Mouse (Mus musculus) thymus, postnatal 36 days (tissue): ENCODE measurements around the gene Wdr83.
A peak's percentile ranks its signal among the peaks of the same experiment; 100 is the strongest.

ENCODE experiments used
- DNase-seq, 2 experiments: peaks; one replicate each; pipeline ENCODE4 v3.0.0; 2022; ENCODE audit warnings: mixed read lengths in 2 of 2

Gene Wdr83

GRCm38 (mm10) chr8:85076993-85077392 lies 4.1 kb downstream of the Wdr83 start:
- peak; percentile 64 to 71 for DNase-seq

GRCm38 (mm10) chr8:85076001-85076400 lies 5.1 kb downstream of the Wdr83 start:
- DNase-seq, result no peak

GRCm38 (mm10) chr8:85074617-85075016 lies 6.5 kb downstream of the Wdr83 start:
- DNase-seq, result no peak

DNA sequence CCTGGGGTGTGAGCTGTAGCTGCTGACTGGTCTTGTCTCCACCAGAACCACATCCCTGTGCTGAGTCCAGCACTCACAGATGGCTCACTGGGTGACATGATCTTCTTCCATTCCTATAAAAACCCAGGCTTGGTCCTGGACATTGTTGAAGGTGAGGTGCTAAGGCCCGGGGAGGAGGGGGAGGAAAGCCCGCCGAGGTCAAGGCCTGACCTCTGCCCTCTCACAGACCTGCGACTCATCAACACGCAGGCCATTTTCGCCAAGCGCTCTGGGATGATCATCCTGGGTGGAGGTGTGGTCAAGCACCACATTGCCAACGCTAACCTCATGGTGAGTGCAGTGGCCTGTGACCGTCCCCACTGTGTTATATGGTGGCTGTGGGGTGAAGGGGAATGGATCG lies 6.9 kb downstream of the Wdr83 start:
- DNase-seq, result no peak

DNA sequence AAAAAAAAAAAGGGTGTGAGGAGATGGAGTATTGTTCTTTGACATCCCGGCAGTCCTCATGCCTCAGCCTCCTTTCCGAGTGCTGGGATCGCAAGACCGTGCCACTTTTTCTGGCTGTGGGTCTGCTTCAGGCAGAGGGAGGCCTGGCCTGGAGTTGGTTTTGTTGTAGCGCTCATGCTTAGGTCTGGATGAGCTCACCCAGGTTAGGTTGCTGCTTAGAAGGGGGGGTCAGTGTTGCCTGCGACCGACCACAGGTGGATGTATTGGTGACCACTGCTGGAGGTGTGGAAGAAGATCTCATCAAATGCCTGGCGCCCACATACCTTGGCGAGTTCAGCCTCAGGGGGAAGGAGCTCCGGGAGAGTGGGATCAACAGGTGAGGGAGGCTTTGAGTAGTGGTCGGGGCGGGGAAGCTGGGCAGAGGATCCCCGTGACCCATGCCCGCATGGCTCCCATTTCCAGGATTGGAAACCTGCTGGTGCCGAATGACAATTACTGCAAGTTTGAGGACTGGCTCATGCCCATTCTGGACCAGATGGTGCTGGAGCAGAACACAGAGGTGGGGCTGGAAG lies 8.0 kb downstream of the Wdr83 start:
- no peak for DNase-seq

GRCm38 (mm10) chr8:85072364-85072929 lies 8.7 kb downstream of the Wdr83 start:
- DNase-seq, result peak in 1 of 2 experiments; percentile 32

- DNase-seq, result peak; percentile 85 to 89
Measured at GRCm38 (mm10) chr8:85071514-85072281, 9.4 kb downstream of the Wdr83 start, which contains the start of gene Dhps. Gene Dhps (plus strand): TSS chr8:85071757.

DNA sequence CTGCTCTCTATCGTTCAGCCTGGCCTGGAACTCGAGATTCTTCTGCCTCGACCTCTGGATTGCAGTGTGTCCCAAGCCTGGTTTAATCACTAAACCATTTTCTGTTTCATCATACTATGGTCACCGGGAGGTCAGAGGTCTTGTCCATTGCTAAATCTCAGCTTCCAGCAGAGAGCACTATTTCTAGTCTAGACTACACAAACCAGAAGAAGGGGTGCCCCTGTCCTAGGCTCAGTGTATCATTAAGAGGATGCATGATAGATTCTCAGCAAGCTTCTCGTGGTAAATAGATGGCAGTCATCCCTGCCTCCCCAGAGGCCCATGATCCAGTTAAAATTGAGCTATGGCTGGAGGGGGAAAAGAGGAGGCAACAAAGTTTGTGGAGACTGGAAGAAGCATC lies 10.1 kb downstream of the Wdr83 start:
- no peak for DNase-seq

DNA sequence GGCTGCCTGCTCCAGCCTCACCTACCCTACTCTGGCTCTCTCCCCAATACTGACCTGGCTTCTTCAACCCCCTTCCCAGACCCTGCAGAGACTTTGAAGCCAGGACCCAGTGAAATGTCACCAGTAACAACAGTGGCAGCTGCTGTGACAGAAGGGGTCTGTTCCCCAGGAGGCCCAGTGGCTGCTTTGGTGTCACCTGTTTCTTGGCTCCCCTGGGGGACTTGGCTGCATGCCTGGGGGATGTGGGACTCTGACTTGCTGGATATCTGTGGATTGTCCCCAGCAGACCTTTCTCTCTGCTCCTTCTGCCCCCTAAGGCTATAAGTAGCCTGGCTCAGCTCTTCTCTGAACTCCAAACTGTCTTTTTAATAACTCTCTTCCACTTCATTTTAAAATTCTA lies 13.1 kb downstream of the Wdr83 start, which contains the start of gene Gm5741:
Gm5741 (minus strand) TSS at position 1 of the 400 bp plus-strand sequence.
- no peak for DNase-seq

DNA sequence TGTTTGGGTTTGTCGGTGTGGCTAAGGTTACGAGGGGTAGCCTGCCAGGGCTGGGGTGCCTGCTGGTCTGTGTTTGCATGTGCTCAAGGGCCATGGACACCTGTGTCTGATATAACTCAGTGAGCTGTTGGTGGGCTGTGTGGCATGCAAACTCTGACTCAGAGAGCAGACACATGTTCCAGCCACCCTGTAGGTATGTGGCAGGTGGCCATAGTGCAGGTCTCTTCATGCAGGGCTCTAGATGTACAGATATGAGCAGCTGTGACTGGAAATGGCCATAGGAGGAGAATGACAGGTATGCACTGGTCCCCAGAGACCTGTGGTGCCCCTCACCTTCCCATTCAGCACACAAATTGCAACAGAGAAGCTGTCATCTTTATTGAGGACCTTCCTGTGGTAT lies 14.0 kb downstream of the Wdr83 start:
- DNase-seq, result no peak

DNA sequence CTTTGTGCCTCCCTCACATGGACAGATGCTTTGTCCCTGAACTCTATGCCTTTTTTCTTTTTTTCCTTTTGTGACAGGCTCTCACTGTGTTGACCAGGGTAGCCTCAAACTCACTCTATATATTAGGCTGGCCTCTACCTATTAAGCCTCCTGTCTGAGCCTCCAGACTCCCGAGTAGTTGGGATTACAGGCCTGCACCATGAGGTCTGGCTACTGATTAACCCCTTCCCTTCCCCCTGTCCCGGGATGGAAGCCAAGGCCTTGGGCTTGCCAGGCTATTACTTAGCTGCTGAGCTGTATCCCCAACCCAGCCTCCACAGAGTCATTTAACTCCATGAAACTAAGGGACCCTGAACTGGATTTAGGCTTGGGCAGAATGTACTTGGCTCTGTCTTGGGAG lies 15.9 kb downstream of the Wdr83 start:
- no peak for DNase-seq

GRCm38 (mm10) chr8:85062603-85063002 lies 18.5 kb downstream of the Wdr83 start:
- no peak for DNase-seq

DNA sequence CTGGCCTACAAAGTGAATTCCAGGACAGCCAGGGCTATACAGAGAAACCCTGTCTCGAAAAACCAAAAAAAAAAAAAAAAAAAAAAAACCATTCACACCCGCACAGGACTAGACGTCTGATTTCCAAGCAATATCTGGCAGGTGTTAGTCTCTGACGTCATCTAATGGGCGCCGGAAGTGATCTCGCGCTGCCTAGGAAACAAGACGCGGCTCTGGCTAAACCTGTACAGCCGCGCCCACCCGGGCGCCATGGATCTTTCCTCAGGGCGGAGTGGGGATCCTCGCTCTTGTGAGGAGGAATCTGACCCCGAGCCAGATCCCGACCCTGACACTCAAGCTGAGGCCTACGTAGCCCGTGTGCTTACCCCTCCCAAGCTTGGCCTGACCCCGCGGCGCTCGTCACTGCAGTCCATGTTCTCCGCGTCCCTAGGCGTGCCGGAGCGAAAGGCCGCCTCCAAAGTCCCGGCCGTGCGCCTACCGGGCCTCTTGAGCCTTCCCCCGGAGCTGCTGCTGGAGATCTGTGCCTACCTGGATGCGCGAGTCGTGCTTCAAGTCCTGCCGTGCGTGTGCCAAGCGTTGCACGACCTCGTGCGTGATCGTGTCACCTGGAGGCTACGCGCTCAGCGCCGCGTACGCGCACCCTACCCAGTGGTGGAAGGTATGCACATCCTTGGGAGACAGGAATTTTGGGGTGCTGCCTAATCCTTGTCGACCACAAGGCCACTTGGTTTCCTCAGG lies 21.1 kb downstream of the Wdr83 start, which contains the start of gene Fbxw9:
Fbxw9 (plus strand) TSS at position 177 of the 738 bp plus-strand sequence.
- DNase-seq, result peak; percentile 78 to 83

DNA sequence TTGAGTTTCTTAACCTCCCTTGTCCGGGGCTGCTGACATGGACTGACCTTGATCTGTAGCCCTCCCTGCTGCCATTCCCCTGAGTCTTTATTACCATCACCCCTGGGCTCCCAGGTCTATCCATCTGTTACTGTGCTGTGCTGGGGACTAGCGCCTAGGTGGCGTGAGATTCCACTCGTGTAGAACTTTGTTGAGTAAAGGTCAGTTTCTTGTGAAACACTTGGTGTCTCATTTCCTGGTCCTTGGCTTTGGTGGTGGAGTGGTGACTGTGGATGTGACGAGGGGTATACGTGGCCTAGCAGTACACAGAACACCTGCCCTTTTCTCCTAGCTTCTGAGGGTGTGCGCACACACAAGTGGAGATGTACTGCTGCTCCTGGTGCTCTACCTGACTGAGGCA lies 23.7 kb downstream of the Wdr83 start:
- no peak for DNase-seq

DNA sequence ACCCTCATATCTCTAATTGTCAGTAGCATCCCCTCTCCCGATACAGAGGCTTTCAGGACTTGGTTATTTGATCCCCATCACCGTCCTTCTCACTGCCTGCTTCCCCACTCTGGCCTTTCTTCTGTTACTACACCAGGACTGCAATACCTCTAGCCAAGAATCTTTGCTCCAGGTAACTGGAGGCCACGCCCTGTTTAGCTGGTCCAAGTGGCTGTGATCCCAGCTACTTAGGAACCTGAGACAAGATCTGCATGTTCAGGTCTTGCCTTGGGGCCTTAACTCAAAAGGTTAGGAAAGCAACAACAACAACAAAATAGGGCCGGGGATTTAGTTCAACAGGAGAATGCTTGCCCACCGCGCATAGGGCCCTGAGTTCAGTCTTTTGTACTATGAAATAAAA lies 37.5 kb downstream of the Wdr83 start:
- no peak for DNase-seq

- peak; percentile 74 to 79 for DNase-seq
Measured at GRCm38 (mm10) chr8:85037681-85038531, 43.2 kb downstream of the Wdr83 start.

GRCm38 (mm10) chr8:85037366-85037680 lies 43.8 kb downstream of the Wdr83 start:
- no peak for DNase-seq

DNA sequence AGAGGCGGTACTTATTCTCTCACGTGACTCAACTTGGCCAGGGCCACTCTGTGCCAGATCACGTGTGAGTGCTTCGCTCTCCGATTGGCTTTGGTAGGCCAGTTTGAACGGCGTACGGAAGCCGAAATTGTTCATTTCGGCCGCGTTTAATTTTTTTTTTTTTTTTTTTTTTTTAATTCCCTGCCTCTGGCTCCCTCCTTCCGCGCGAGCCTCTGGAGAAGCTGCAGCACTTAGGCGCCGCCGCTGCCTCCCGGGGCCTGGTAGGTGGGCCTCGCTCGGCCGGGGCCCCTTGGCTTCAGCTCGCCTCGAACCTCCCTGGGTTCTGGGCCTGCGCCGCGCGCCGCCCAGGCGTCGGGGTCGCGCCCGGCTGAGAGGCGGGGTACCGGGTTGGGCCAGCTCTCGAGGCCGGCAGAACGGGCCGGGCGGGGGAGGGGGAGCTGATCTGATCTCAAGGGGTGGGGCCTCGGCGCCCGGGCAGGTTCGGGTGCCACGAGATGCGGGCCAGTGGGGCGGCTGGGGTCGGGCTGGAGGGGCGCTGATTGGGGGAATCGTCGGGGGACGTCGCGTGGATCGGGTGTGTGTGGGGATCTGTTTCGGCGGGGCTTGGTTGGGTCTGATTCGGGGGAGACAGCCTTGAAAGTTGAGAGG lies 44.3 kb downstream of the Wdr83 start, which contains the start of gene Tnpo2:
Tnpo2 (plus strand) TSS at position 198 of the 648 bp plus-strand sequence.
- peak; percentile 77 to 88 for DNase-seq

GRCm38 (mm10) chr8:85036381-85036717 lies 44.8 kb downstream of the Wdr83 start:
- DNase-seq, result no peak

GRCm38 (mm10) chr8:85035728-85036310 lies 45.3 kb downstream of the Wdr83 start:
- DNase-seq, result peak in 1 of 2 experiments; percentile 30

DNA sequence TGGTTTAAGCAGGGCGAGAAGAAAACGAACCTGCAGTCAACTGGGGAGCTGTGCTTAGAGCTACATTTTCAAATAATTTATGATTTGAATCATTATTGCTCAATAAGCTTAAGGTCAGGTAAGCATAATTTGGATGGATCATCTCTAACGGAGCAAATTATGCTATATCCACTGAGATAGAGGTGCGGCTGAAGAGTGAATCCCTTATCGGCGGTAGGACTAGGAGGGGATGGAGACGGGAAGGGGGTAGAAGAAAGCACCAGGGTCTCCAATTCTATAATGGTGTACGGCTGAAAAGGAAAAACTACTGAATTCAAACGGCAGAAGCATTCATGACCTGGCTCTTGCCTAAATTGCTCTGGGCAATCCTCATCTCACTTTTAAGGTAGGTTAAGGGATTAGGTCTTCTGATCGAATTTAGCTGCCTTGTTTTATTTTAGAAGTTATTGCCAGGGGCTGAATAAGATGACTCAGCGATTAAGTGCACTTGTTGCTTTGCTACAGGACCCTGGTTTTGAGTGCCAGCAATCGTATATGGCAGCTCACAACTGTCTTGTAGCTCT lies 45.9 kb downstream of the Wdr83 start:
- no peak for DNase-seq
